Mouse (Mus musculus): ENCODE measurements around the gene Tmem260.

GRCm38 (mm10) chr14:48421476-48421875, 24.4 kb upstream of the Tmem260 start:
- TF ChIP-seq POLR2A (IDR thresholded peaks at IDR 0.05; ENCODE audit: insufficient read depth, low read depth, low read length) (no peak), EP300 (IDR thresholded peaks at IDR 0.05; ENCODE audit: insufficient read depth, low read depth, low read length) (no peak), CTCF (IDR thresholded peaks at IDR 0.05) (no peak)
